Mouse (Mus musculus): ENCODE data around the gene Rps28. TPM values are rescaled to one million over a fixed set of nuclear protein-coding genes. Genes with fewer than 3 reads are reported as not detected.

Gene Rps28
- polyA plus RNA-seq, 2 experiments from 2014 or later: 1,453 to 2,471 TPM

GRCm38 (mm10) chr17:33811142-33811516, 13.2 kb downstream of the Rps28 start:
- no peak for ATAC-seq

- ATAC-seq: peak; percentile 87
These were observed 13.8 kb downstream of the Rps28 start, which contains the start of gene Kank3 for GRCm38 (mm10) chr17:33810334-33811141. TSS of gene Kank3 (plus strand) at chr17:33810519.

DNA sequence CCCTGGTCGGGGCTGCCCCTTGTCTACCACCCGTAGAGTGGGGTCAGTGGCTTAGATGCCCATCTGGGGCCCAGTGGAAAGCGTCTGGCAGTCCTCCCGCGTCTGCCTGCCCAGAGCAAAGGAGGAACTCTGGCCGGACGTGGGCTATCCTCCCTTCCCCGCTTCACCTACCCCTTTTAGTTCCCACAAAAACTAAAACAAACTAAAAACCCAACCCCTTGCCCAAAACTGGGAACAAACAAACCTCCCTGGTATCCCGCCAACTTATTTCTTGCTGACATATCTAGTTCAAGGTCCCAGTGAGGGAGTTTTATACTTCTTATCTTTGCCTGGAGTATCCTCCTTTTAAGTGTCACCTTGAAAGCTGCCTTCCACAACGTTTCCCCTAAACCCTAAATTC, 16.2 kb downstream of the Rps28 start:
- ATAC-seq: no peak

GRCm38 (mm10) chr17:33807181-33807888, 17.0 kb downstream of the Rps28 start:
- ATAC-seq: no peak

- no peak for ATAC-seq
These were observed 19.6 kb downstream of the Rps28 start for GRCm38 (mm10) chr17:33804745-33805144.

DNA sequence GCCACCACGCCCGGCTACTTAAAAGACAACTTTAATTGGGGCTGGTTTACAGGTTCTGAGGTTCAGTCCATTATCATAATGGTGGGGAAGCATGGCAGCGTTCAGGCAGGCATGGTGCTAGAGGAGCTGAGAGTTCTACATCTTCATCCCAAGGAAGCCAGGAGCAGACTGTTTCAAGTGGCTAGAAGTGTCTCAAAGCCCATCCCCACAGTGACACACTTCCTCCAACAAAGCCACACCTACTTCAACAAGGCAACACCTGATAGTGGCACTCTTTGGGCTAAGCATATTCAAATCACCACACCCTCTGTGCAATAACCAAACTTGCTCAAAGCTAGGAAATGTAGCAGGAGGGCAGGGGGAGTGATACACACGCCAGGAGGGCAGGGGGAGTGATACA, 20.2 kb downstream of the Rps28 start:
- ATAC-seq: no peak

- ATAC-seq: peak; percentile 37
These were observed 22.1 kb downstream of the Rps28 start for GRCm38 (mm10) chr17:33802221-33802620.

GRCm38 (mm10) chr17:33799277-33799676, 25.1 kb downstream of the Rps28 start:
- no peak for ATAC-seq

- no peak for ATAC-seq
These were observed 26.1 kb downstream of the Rps28 start for GRCm38 (mm10) chr17:33798306-33798705.

DNA sequence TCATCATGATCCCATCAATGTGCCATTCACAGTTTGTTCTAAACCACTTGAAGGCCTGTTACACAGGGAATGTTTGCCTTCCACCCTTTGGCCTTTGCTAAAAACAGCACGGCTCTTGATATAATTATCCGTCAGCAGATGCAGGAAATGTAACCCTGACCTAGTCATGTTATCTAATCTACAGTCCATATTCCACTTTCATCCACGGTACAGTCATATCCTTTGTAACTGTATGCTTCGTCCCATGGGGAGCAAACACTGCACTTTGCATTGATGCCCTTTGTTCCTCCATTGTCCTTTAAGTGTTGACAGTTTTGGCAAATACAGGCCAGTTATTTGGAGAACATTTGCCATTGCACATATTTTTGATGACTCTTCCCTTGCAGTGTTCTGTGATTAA, 35.6 kb downstream of the Rps28 start:
- ATAC-seq: no peak

GRCm38 (mm10) chr17:33786375-33786774, 38.0 kb downstream of the Rps28 start:
- ATAC-seq: no peak

GRCm38 (mm10) chr17:33784939-33785338, 39.4 kb downstream of the Rps28 start:
- no peak for ATAC-seq

DNA sequence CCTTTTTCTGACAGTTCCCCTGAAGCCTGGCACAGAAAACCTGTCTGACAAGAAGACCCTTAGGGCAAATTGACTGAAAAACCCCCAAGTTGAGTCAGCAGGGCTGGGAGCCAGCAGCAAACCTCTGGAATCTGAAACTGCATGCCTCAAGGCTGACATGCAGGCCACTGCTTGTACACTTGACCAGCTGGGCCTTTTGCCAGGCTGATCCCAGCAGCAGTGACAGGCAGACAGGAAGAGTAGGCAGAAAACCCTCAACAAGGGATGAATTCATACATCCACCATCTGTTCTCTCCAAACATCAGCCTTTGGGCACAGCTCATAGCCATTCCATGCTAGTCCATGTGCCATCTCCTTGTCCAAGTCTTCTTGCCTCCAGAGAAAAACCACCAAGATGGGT, 41.0 kb downstream of the Rps28 start:
- no peak for ATAC-seq

GRCm38 (mm10) chr17:33782067-33782466, 42.3 kb downstream of the Rps28 start:
- peak; percentile 11 for ATAC-seq

DNA sequence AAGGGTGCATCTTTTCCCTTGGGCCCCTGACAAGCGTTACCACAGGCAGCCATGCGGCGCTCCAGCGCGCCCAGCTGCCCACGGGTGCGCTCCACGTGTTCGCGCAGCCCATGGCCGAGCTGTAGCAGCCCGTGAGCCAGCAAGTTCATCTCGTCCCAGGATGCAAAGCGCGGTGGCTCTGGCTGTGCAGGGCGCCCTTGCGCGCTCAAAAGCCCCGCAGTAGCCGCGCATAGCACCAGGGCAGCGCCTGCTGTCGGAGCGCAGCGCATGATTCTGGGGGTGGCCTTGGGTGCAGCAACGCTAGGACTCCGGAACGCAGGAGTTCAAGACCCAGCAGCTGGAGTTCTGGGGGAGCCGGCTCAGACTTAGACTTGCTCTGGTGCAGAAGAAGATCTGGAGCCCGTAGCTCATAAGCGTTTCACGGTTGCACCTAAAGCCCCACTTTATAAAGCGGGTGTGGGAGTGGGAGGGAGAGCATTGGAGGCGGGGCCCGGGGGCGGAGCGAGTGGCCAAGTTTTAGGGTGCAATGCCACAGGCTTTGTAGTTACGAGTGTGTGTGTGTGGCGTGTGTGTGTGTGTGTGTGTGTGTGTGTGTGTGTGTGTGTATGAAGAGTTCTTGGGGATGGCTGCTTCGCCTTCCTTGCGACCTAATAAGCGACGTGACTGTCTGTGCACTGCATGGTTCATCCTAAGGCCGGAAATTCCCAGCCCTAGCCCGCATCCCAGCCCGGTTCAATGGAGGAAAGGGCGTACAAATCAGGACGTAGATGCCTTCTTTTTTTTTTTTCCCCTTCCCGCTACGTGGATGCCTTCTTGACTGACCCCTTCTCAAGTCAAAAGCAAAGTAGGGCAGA, 43.0 kb downstream of the Rps28 start, which contains the start of gene Angptl4:
TSS of gene Angptl4 (minus strand) at position 707 of the 854 bp plus-strand sequence.
- peak; percentile 74 for ATAC-seq

DNA sequence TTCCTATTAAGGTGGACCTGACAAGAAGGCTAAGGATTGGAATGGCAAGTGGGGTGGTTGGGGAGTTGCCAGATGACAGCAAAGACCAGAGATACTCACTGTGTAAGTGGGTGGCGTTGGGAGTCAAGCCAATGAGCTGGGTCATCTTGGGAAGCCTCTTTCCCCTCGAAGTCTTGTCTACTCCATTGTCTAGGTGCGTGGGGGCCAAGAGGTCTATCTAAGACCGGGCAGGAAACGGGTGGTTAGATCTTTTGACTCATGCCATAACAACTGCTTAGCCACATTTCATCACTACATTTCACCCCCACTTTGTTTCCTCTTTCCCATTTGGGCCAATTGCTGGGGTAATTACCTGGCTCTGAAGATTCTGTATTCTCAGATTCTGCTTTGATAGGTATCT, 43.9 kb downstream of the Rps28 start:
- ATAC-seq: peak; percentile 73

GRCm38 (mm10) chr17:33779967-33780295, 44.4 kb downstream of the Rps28 start:
- no peak for ATAC-seq

DNA sequence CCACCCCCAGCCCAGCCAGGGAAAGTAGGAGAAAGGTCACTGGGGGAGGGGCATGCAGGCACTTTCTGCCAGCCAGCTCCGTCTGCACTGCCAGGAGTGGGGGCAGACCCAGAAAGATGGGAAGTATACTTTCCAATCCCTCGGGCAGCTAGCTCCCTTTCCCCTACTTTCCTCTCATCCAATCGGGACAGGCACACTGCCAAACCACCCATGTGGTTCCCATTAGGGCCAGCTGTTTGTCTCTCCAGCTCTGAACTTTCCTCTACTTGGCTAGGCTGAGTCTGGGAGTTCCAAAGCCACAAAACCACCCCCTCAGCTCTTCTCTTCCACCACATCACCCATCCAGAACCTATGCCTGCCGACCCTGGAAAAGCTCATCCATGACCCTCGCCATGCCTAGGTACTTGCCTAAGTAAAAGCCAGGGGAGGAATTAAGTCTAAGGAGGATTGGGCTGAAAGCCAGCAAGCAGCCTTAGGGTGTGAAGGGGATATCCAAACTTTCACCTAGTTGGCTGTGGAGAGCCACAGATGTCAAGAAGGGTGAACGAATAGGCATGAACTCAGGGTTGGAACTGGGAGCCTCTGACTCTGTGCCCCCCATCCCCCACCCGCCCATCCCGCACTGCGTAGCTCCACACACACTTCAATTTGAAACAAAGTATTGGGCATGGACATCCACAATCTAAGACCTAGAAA, 44.9 kb downstream of the Rps28 start:
- no peak for ATAC-seq

GRCm38 (mm10) chr17:33775287-33775686, 49.1 kb downstream of the Rps28 start:
- no peak for ATAC-seq

- no peak for ATAC-seq
These were observed 49.7 kb downstream of the Rps28 start for GRCm38 (mm10) chr17:33774573-33775155.

- no peak for ATAC-seq
These were observed 50.3 kb downstream of the Rps28 start for GRCm38 (mm10) chr17:33773871-33774572.

Measured in CD4-positive, CD25-positive, alpha-beta regulatory T cell, adult 4 months (primary cell).